Mouse (Mus musculus) neutrophil, adult 83 days (primary cell): ENCODE data around the gene Dmpk. TPM values are rescaled to one million over a fixed set of nuclear protein-coding genes. Genes with fewer than 3 reads are reported as not detected.

Experiments
- total RNA-seq, 2 experiments: library from RNA; stranded (reverse); gene quantifications; one replicate each; pipeline ENCODE4 v1.2.4; 2023

Dmpk gene
- total RNA-seq = 1 to 10 TPM; 4.6 to 7.9 TPM

DNA sequence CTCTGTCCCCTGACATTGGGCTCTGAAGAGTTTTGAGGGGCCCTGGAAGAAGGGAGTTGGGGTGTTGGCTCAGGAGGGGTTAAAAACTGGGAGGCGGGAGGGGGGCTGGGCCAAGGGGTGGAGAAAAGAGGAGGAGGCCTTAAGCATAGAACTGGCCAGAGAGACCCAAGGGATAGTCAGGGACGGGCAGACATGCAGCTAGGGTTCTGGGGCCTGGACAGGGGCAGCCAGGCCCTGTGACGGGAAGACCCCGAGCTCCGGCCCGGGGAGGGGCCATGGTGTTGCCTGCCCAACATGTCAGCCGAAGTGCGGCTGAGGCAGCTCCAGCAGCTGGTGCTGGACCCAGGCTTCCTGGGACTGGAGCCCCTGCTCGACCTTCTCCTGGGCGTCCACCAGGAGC, at the start of gene Dmpk:
Gene Dmpk (plus strand): TSS at position 149 of the 400 bp plus-strand sequence.

DNA sequence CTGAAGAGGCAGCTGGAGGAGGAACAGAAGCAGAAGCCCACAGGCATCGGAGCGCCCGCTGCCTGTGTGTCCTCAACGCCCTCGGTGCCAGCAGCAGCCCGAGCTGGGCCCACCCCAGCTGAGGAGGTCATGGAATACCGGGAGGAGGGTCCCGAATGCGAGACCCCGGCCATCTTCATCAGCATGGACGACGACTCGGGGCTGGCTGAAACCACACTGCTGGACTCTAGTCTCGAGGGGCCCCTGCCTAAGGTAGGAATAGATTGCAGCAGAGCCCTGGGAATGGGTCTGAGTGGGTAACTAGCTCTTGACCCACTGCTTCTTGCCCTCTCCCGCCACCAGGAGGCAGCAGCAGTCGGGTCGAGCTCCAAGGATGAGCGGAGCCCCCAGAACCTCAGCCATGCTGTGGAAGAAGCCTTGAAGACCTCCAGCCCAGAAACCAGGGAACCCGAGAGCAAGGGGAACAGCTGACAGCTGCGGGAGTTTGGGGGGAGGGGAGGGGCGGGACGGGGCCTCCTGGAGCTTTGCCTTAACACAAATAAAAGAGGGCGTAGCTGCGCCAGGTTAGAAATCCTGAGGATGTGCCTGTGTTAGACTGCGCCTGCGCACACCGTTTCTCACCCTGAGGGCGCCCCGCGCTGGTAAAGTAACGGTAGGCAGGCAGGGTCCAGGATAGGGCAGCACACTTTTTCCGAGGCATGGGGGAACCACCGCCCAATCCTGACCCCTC, 29.4 kb upstream of the Dmpk start, which contains the start of gene Rsph6a:
Gene Rsph6a (plus strand): TSS at position 644 of the 730 bp plus-strand sequence.

DNA sequence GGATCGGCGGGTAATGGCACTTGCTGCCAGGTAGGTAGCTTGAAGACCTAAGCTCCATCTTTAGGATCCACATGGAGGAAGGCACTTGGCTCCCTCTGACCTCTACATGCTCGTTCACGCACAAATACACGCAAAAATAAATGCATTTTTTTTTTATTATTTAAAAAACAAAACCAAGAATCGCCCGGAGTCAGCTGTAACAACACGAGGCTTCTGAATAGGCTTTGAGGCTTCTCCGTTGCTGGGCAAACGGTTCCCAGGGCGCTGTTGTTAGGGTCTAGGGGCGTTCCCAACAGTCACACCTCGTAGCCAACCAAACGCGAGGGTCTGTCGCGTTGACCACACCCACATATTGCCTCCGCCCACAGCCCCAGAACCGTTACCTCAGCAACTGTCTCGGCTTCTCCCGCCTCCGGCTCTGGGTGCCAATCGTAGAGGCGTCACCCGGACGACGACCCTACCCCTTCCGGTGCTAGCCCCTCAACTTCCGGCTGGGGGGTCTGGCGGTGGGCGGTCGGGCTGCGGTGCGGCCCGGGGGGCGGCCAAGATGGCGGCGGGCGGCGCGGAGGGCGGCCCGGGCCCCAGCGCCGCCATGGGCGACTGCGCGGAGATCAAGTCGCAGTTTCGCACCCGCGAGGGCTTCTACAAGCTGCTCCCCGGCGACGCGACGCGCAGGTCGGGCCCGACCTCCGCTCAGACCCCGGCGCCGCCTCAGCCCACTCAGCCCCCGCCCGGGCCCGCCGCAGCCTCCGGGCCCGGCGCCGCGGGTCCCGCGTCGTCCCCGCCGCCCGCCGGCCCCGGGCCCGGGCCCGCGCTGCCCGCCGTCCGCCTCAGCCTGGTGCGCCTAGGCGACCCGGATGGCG, 7.7 kb upstream of the Dmpk start, which contains the start of gene Dmwd:
Gene Dmwd (plus strand): TSS at position 505 of the 863 bp plus-strand sequence.

DNA sequence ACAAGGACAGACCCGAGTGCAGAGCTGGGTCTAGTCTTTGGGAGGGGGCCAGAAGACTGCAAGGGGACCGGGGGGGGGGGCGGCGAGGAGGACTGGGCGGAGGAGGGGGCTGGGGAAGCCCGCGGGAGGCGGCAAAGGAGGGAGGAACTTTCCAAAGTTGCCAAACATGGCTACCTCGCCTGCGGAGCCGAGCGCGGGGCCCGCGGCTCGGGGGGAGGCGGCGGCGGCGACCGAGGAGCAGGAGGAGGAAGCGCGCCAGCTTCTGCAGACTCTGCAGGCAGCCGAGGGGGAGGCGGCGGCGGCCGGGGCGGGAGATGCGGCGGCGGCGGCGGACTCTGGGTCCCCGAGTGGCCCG, 10.8 kb downstream of the Dmpk start, which contains the start of gene Six5:
Gene Six5 (plus strand): TSS at position 124 of the 355 bp plus-strand sequence.

DNA sequence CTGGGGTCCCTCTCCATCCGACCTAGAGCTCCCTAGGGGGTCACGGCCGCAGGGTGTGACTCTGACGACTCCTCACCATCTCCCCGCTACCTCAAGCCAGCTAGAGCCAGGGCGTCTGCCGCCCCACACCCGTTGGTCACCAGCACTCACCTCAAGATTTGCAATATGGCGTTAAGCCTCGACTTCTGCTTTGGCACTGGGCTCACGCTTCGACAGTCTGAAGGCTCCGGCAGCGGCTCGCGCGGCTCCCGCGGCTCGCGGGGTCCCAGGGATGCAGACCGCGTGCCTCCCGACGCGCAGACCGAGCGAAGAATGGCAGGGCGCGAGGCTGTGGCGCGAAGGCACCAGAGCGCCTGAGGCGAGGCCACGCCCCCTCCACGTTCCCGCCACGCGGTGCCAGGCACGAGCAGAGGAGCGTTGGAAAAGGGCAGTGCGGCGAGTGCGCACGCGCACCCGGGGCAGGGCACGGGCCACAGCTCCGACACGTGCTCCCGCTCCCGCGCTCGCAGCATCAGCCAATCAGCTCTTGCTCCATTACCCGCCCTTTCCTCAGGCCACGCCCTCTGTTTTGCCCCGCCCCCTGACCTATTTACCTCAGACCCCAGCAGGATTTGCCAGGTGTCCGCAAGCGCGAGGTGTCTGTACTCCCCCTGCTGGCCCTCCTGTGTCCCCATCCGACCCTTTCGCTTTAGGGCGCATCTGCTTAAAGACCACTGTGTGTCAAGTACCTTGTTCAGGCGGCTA, 34.6 kb downstream of the Dmpk start, which contains the start of gene Gm4969:
Gene Gm4969 (minus strand): TSS at position 341 of the 744 bp plus-strand sequence.

DNA sequence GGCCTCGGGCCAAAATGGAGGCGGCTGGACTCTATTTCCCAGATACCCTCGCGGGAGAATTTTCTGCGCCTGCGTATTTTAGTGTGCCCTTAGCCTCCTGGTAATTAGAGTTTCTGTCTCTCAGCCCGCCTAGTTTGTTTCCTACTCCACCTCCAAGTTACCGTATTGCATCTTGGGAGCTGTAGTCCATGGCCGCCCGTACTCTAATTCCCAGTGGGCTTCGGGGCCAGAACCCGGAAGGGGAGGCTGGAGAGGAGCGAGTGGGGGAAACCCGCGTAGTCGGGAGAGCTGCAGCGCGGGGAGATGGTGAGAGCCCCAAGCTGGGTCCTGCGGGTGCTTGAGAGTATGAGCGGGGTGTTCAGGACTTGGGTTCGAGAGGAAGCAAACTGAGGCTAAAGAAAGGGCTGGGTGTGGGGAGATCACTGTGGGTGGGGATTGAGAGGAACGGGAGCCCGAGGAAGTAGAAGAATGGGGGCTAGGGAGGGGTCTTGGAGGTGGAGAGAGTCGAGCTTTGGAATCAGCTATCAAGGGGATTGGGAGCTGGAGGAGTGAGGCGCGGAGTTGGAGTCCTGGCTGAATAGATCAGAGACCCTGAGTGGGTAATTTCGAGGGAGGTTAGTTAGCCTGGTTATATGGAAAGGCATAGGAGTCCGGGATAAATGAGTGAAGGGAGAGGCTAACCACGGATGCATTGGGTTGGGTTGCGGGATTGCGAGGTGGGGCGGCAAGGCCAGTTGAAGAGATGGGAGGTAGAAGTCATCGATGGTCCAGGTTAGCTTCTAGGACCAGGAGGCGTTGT, 36.2 kb downstream of the Dmpk start, which contains the start of gene Fbxo46:
Gene Fbxo46 (plus strand): TSS at position 229 of the 799 bp plus-strand sequence.

Other genes starting within 250 kb of the Dmpk start
- not detected for gene Mill2, start 243.9 kb upstream of the Dmpk start, total RNA-seq
- 1,000 to 10,000 TPM; 1,945 to 1,998 TPM for gene Pglyrp1, start 212.5 kb upstream of the Dmpk start, total RNA-seq
- 10 to 100 TPM; 12.4 to 17.8 TPM for gene Ccdc61, start 173.4 kb upstream of the Dmpk start, total RNA-seq
- gene Nova2, start 158.0 kb upstream of the Dmpk start, total RNA-seq = under 1 TPM in 1 of 2 experiments, not detected in 1; 0.04 TPM
- not detected for gene Nanos2, start 96.4 kb upstream of the Dmpk start, total RNA-seq
- under 1 TPM; 0.24 to 0.35 TPM for gene Mypop, start 92.6 kb upstream of the Dmpk start, total RNA-seq
- gene Irf2bp1, start 79.8 kb upstream of the Dmpk start, total RNA-seq = 10 to 100 TPM; 15.4 to 18.3 TPM
- gene Foxa3, start 60.3 kb upstream of the Dmpk start, total RNA-seq = not detected
- gene Sympk, start 59.5 kb upstream of the Dmpk start, total RNA-seq = 10 to 100 TPM; 55.4 to 60.6 TPM
- not detected for gene Rsph6a, start 29.2 kb upstream of the Dmpk start, total RNA-seq
- 10 to 100 TPM; 13.9 to 23.0 TPM for gene Dmwd, start 7.6 kb upstream of the Dmpk start, total RNA-seq
- gene Six5, start 10.7 kb downstream of the Dmpk start, total RNA-seq = 1 to 10 TPM in 1 of 2 experiments, under 1 TPM in 1; 0.35 to 1.1 TPM
- gene Gm4969, start 34.5 kb downstream of the Dmpk start, total RNA-seq = not detected
- 10 to 100 TPM; 16.2 to 16.6 TPM for gene Fbxo46, start 36.0 kb downstream of the Dmpk start, total RNA-seq
- 10 to 100 TPM; 10.4 to 10.8 TPM for gene Qpctl, start 65.4 kb downstream of the Dmpk start, total RNA-seq
- gene Snrpd2, start 65.9 kb downstream of the Dmpk start, total RNA-seq = 10 to 100 TPM; 44.8 to 49.2 TPM
- gene Gipr, start 82.3 kb downstream of the Dmpk start, total RNA-seq = not detected
- gene Eml2, start 92.6 kb downstream of the Dmpk start, total RNA-seq = 10 to 100 TPM; 59.9 to 73.3 TPM
- gene Gpr4, start 128.7 kb downstream of the Dmpk start, total RNA-seq = not detected
- gene Opa3, start 144.5 kb downstream of the Dmpk start, total RNA-seq = 10 to 100 TPM; 22.5 to 24.0 TPM
- 100 to 1,000 TPM; 586 to 605 TPM for gene Vasp, start 188.0 kb downstream of the Dmpk start, total RNA-seq
- 1 to 10 TPM in 1 of 2 experiments, not detected in 1; 2.1 TPM for gene Ppm1n, start 196.2 kb downstream of the Dmpk start, total RNA-seq
- not detected for gene Rtn2, start 198.8 kb downstream of the Dmpk start, total RNA-seq
- 1,000 to 10,000 TPM; 1,994 to 3,359 TPM for gene Fosb, start 226.2 kb downstream of the Dmpk start, total RNA-seq